Mouse (Mus musculus): ENCODE measurements at regions not wholly inside any gene's neighbourhood (a gene's known extent, or its start where the extent isn't known, plus 50 kb on each side); places are given as distances from the start of the nearest gene placed in this dataset.
"Not testable (repeated sequence)": the region's sequence is repeated elsewhere in the genome, so short reads cannot be mapped to it uniquely, and the experiment has no call there.

DNA sequence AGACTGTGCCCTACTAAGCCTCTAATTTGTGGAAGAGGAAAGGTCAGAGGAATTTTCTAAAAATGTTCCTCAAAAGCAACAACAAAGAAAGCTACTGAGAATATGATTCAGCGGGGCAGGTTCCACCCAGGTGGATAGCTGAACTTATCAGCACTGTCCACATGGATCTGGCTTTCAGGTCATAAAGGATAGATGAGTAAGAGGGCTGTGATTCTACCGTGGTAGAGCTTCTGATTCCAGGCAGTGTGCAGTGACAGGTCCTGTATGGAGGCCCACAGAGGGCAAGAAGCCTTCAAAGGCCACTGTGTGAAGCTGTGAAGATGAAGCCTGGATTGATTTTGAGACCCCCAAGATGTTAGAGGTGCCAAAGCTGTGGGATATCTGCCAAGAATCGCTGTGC lies 51.8 kb downstream of the Teddm3 start:
- DNase-seq, result not testable (repeated sequence)

DNA sequence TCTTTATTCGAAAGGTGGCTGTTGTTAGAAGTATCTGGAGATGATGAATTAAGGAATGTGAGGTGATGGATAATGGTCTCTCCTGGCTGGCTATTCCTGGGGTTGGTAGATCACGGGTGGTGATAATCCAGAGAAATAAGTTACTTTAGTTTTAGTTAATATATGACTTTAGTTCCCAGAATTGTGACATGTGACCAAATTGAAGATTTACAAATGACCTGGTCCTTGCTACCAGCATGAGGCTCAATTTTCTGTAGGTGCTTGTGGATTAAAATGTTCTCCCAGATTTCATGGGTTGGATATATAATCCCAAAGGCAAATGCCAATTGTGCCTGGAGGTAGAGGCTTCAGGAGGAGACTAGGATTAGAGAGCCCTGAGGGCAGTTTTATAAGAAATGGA lies 53.7 kb downstream of the Teddm3 start:
- not testable (repeated sequence) for DNase-seq

DNA sequence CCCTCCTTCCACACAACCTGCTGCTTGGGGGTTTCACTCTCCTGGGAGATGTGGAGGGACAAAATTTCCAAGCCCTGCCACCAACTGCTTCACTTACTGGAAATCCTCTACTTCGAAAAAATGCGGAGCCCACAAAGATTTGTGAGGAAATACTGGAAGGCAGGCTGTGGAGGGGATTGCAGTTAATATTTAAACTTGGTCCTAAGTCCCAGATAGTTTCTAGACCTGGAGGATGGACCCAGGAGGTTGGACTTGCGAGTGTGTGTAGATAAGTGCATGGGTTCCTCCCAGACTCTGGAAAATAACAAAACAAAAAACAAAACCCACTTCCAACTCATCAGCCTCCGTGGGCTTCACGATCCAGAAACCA lies 79.0 kb downstream of the Teddm3 start:
- no peak for DNase-seq

DNA sequence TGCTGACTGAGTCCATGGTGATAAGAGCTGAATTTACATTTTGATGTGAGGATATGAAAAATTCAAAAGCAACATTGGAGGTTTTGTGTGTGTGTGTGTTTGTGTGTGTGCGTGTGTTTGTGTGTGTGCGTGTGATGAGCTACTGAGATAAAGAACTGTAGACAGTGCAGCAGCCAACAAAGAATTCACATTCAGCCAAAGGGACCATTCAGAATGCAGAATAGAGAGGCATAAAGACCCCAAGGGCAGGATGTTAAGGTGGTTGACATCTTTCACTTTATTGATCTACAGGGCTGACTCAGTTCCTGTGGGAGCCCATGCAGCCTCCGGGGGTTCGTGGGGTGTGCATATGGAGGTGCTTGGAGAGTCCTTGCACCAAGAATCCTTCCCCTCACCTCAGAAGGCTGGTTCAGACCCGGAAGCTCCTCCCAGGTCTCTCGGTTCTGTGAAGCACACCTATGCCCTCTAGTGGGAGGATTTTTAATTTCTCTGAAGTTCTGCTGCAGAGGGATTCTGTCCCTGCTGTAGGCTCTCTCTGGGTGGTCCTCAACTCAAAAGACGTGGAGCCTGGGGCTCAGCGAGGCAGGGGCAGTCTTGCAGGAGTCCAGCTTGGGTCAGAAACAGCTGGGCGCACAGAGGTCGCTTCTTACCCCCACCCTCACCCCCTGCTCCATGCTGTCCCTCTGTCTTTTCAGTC lies 79.6 kb downstream of the Teddm3 start:
- DNase-seq, result not testable (repeated sequence)

DNA sequence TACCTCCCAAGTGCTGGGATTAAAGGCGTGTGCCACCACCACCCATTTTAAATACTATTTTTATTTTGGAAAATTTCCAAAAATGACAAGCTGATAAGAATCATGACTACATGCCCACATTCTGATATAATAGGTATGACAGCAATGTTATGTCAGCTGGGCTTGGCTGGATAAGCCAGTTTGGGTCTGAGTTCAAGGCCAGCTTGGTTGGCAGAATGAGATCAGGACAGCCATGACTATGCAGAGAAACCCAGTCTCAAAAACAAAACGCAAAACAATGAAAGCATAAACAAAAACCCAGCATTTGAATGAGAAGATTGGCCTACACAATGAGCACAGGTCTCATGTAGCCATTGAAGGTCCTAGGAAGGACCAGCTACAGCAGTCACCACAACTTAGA lies 93.6 kb downstream of the Teddm3 start:
- no peak for DNase-seq

DNA sequence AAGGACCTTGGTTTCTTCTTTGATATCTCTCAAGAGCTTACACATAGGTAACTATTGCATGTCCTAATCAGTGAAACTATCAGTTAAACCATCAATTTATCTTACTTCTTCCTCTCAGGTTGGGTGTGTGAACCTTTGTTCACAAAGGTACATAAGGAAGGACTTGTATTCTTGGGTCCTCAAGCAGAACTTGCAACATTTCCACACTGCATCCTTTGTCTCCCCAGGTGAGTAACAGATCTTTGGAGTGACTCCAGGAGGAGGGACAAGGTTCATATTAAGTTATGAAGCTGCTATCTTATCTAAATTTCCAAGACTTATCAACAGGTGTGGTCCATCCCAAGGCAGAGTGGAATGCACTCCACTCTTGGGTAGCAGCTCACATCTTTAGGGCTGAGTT lies 99.0 kb downstream of the Teddm3 start:
- DNase-seq, result no peak

DNA sequence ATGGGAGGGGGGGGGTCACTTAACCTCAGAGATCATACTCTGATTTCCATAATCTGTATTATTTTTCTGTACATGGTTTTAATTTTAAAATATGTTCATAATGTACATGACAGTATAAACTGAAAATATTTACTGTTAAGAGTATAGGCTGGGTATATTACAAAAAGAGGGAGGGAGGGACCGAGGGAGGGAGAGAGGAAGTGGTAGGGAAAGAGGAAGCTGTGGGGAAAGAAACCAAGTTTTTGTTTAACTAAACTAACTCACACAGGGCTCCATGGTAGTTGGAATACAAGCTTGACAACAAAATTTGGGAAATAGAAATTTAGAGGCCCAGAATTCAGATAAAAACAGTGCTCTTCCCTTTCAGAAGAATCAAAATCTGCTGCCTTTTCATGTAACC lies 131.7 kb downstream of the Teddm3 start:
- DNase-seq, result not testable (repeated sequence)

DNA sequence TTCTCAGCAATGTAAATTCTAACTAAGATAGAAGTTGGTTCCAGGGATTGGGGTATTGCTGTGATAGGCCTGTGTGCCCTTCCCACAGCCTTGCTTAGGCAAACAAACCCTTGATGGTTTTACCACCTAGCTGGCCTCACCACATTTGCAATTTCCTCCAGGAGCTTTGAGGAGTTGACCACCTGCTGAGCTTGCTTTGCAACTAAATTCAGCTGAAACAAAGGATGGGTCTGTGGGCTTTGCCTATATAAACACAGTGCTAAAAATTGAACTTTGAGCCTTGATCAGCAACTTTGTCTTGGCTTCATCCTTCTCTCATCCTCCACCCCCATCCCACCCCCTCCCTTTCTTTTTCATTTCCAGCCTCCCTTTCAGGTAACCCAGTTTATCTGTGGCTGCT lies 148.9 kb downstream of the Teddm3 start:
- DNase-seq, result no peak

DNA sequence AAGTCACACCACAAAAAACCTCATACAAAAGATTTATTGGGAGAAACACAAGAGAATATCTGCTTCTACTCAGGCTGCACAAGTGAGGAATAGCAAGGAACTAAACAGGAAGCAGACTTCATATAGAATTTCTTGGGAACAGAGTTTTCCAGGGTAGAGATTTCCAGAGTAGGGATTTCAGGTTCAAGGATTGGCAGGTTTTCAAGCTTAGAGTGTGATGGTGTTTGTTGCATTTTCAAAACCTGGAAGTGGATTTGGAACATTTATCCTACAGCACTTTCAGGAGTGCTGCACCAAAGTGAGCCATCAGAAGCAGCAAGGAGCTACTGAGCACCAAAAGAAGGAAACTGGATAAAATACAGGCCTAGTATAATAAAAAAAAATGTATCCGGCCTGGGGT lies 152.7 kb downstream of the Teddm3 start:
- no peak for DNase-seq

DNA sequence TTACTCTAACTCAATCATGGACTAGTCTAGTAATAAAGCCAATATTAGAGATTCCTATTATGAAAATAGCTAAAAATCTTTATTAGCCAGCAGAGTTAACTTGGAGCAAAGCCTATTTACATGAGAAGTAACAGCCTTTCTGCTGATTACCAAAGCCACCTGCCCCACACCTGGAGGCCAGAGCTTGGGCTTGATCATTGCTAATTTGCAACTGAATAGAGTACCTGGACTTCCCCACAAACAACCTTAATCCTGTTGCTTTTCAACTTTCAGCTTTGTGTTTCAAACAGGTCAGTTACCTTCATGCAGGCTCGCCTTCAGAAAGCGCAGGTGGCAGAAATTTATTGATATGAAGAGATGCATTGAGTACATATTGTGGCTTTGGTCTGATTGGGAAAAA lies 163.3 kb downstream of the Teddm3 start:
- DNase-seq, result no peak

DNA sequence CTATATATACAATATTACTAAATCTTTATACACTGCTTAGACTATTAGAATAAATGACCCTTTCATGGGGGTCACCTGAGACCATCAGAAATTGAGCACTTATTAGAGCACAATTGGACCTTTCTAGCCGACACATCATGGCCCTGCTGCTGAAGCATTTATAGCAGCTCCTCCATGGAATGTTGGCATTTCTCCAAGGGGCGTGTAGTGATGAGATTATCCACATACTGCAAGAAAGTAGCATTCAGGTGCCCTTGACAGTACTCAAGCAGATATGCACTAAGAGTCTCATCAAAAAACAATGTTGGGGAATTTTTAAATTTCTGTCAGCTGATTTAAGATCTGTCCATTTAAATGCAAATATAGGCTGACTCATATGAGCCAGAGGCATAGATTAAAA lies 178.4 kb downstream of the Teddm3 start:
- DNase-seq, result no peak

DNA sequence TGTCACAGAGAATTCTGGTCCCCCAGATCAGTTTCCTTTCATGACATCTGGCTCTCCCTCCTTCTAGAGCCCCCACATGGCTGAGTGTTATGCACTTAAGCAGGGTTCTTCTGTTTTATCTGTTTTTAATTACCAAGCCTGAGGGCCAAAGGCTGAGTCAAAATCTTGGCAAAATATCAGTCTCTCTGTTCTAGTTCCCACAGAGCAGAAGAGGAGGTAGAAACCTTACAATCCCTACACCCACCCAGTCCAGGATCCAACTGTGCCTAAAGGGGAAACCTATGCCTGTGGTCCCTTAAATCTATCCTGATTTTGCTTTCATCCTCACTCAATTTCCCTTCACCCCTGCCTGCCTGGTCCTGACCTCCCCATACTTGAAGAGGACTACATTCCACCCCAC lies 181.4 kb downstream of the Teddm3 start:
- DNase-seq, result no peak

DNA sequence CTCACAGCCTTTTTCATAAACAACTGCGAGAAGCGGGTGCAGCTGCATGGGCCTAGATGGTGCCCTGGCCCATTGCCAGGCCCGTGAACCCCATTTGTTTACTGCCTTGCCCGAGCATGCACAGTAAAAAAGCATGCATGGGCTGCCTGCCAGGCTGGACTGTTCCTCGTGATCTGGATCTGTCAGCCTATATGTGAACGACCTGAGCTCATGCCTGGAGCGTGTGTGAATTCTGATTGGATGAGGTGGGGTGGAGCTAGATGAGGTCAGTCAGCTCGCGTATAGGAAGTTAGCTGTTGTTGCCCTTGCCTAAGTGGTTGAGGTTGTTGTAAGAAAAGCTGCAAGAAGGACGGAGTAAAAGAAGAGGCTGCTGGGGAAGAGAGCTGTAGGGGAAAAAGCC lies 194.9 kb downstream of the Teddm3 start:
- DNase-seq, result peak; percentile 1

DNA sequence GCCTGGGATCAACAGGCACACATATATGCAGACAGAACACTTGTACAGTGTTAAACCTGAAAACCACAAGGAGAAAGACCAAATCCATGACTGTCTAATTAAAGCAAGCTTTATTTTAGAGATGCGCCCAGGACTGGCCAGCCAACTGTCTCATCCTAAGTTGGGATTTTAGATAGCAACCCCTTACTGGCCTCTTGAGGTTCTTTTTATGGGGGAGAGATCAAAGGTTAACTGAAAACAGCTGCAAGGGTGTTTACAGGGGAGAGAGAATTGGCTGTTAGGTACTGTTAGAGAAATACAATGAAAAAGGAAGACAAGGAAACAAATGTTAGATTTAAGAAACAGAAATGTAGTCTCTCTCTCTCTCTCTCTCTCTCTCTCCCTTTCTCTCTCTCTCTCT lies 202.4 kb upstream of the Thpo start:
- no peak for DNase-seq

DNA sequence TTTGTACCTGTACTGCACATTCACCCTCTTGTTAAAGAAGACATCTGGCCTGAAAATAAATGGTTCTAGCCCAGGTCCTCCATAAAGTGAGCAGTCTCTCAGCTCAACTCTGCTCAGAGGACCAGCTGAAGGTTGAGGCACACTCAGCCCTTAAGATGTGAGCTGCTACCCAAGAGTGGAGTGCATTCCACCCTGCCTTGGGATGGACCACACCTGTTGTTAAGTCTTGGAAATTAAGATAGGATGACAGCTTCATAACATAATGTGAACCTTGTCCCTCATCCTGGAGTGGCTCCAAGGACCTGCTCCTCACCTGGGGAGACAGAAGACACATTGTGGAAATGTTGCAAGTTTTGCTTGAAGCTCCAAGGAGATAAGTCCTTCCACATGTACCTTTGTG lies 200.5 kb upstream of the Thpo start:
- DNase-seq, result not testable (repeated sequence)

DNA sequence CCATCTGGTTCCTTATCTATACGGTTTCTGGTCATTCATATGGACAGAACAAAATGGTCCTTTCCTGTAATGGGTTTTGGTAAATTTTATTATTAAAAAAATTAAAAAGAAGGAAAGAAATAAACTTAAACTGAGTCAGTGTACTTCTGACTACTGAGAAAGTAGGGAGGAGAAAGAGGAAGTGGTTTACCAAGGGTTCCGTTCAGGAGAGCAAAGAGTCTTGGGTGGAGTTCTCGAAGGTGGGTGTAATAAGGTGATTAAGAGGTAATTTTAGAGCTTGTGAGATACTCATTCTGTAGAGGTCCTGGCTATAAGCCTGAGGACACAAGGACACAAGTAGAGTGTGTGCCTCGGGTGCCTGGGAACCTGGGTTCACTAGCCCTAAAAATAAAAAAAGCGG lies 195.7 kb upstream of the Thpo start:
- DNase-seq, result not testable (repeated sequence)

DNA sequence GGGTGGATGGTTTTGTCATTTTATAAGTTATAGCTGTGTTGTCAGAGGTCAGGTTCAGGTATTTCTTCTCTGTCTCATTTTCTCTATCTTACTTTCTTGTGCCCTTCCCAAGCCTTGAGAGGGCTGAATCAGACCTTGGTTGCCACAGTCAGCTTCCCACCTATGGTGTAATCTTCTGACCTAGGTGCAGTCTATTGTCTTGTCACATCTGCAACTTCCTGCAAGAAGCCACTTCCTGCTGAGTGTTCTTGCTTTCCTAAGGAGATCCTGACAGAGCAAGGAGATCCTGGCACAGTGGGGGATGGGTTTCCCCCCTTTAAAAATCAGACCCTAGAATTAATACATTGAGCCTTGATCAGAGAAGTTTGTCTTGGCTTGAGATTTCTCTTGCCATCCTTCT lies 191.5 kb upstream of the Thpo start:
- DNase-seq, result not testable (repeated sequence)

DNA sequence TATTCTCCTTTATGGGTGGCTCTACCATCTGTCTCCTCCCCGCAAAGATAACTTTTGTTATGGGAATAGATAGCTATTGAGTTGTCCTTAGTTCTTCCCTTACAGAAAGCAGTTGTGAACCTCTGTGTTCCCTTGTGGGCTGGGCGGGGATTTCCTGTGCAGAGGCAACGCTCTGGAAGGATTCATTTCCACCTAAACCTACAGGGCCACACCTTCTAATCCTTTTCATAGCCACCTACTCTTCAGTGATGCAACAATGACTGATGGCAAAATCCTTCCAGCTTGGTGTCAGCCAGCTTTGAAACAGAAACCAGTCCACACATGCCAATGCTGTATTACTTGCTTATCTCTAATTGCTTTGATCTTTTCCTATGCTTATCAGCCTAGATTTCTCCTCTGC lies 176.6 kb upstream of the Thpo start:
- DNase-seq, result not testable (repeated sequence)

DNA sequence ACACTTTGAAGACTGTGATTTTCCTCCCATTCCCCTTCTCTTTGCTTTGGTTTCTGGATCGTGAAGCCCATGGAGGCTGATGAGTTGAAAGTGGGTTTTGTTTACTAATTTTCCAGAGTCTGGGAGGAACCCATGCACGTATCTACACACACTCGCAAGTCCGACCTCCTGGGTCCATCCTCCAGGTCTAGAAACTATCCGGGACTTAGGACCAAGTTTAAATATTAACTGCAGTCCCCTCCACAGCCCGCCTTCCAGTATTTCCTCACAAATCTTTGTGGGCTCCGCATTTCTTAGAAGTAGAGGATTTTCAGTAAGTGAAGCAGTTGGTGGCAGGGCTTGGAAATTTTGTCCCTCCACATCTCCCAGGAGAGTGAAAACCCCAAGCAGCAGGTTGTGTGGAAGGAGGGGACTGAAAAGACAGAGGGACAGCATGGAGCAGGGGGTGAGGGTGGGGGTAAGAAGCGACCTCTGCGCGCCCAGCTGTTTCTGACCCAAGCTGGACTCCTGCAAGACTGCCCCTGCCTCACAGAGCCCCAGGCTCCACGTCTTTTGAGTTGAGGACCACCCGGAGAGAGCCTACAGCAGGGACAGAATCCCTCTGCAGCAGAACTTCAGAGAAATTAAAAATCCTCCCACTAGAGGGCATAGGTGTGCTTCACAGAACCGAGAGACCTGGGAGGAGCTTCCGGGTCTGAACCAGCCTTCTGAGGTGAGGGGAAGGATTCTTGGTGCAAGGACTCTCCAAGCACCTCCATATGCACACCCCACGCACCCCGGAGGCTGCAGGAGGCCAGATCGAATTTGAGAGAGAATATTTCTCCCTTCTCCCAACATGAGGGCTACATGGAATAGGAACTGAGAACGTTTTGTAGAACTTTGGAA lies 174.4 kb upstream of the Thpo start:
- DNase-seq, result not testable (repeated sequence)

DNA sequence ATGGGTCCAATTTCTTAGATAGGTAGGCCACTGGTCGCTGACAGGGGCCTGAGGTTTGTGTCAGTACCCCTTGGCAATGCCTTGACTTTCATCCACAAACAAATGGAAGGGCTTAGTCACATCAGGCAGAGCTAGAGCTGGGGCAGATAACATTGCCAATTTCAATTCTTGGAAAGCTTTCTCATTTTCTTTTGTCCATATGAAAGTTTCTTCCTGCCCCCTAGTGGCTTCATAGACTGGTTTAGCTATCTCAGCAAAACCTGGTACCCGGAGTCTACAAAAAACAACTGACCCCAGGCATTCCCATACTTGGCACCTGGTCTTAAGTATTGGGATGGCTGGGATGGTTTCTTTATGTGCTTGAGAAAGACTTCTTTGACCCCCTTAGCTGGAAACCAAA lies 161.4 kb upstream of the Thpo start:
- peak; percentile 47 for DNase-seq

DNA sequence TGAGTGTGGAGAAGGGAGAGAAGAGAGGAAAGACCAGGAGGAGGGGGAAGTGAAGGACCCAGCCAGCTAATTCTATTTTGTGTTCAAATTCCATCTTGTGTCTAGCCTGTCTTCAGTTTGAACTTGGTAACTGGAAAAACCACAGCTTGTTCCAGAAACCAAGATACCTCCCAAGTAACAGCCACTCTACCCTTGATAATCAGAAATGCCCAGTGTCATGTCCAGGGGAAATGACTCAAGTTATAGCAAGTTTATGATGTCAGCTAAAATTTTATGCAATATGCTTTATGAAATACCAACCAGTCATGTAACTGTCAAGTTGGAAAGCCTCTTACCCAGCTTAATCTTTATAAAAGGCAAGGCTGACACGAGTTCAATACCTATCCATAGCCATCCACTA lies 137.4 kb upstream of the Thpo start:
- no peak for DNase-seq

DNA sequence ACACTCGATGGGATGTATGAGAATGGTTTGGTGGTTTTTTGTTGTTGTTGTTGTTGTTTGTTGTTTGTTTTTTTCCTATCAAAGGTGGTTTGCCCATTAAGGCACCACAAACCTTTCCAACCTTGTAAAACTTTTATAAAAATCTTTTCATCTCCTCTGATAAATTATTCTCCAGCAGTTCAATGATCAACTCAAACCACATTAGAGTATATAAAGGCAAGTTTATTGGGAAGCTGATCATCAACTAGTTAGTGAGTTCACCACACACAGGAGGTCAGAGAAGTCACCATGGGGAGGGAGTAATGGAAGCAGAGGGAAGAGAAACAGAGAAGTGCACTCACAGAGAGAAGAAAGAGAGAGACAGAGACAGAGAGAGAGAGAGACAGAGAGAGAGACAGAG lies 132.5 kb upstream of the Thpo start:
- DNase-seq, result no peak

DNA sequence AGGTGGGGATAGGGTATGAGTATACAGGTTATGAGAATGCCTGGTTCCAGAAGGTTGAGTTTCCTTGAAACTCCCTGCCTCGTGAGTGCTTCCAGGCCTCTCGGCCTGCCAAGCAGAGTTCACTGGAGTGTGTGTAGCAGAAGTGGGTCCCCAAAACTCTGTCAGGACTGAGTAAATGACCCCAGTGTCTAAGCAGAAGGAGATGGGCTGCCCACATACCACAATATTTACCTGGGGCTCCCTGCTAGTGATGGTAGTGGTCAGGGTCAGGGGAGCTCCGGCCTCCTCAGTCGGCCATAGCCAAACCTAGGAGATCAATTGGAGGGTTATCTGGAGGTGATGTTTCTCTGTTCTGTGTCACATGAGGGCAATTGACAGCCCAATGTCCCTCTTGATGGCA lies 126.9 kb upstream of the Thpo start:
- no peak for DNase-seq

DNA sequence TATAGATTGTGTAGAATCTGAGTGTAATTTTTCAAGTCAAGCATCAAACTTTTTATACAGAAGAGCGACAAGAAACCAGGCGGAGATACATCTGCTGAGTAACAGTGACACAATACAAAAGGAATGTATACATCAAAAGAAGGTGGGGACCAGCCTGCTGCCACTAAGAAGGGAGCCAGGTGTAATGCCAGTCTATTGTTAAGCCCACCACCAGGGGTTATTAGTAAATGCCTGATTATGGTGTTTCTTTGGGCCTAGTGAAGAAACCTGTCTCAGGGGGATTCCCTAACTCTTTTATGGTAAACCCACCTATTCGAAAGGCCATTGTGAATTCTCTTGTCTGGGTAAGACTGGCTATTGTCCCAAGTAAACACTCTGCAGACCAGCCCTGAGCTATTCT lies 126.3 kb upstream of the Thpo start:
- DNase-seq, result not testable (repeated sequence)

All from right cerebral cortex, adult 18-20 months (tissue).